Mouse (Mus musculus) midbrain, embryonic 11.5 days (tissue): ENCODE results near the gene Fam69b. TPM values are rescaled to one million over a fixed set of nuclear protein-coding genes. Genes with fewer than 3 reads are reported as not detected.
A peak's percentile ranks its signal among the peaks of the same experiment; 100 is the strongest.

Experiments
- microRNA counts: library from miRNA; unstranded; fragments of <30 nt; microRNA quantifications from one replicate; lab custom pipeline; 2015
- microRNA-seq: library from miRNA; unstranded; fragments of <30 nt; microRNA quantifications from one replicate; pipeline ENCODE4, GENCODE M21; 2017
- polyA plus RNA-seq: library from polyadenylated mRNA; unstranded; fragments of >200 nt; fragmentation: Nextera tagmentation; extraction: Ambion mirVana; gene quantifications from 2 replicates; pipeline ENCODE4 v1.2.1, GENCODE M21; 2014

Gene Fam69b
- polyA plus RNA-seq, 1 experiment from 2014 or later, result 47.4 TPM

MicroRNAs encoded within 50 kb of the gene (microRNA counts, 519-probe panel; counts per million panel counts)
- microRNA mmu-miR-126-3p (lab: Ali Mortazavi, UCI) (7,254 counts per million, percentile 94 among the panel's probes with 10 or more counts), microRNA mmu-miR-126-5p (lab: Ali Mortazavi, UCI) (5,066 counts per million, percentile 55 among the panel's probes with 10 or more counts)

Small RNA genes lying within 50 kb of the gene (microRNA-seq; reads per million reads assigned to microRNA genes)
- 0.57 reads per million for gene Mir126a
- not detected for gene Mir126b

Other genes starting within 250 kb of the Fam69b start
- gene Snapc4, start 247.8 kb upstream of the Fam69b start, polyA plus RNA-seq, result 22.3 and 22.5 TPM in 2 replicates
- gene Entr1, start 239.1 kb upstream of the Fam69b start, polyA plus RNA-seq, result 115 and 119 TPM in 2 replicates
- 110 and 118 TPM in 2 replicates for gene Pmpca, start 239.1 kb upstream of the Fam69b start, polyA plus RNA-seq
- gene Inpp5e, start 219.3 kb upstream of the Fam69b start, polyA plus RNA-seq, result 21.5 and 23.3 TPM in 2 replicates
- 28.2 and 29.8 TPM in 2 replicates for gene Sec16a, start 183.2 kb upstream of the Fam69b start, polyA plus RNA-seq
- 40.8 and 47.5 TPM in 2 replicates for gene Notch1, start 111.8 kb upstream of the Fam69b start, polyA plus RNA-seq
- gene Egfl7, start 48.4 kb upstream of the Fam69b start, polyA plus RNA-seq, result 52.6 and 58.3 TPM in 2 replicates
- not detected in 2 replicates for gene Gm20532, start 41.8 kb upstream of the Fam69b start, polyA plus RNA-seq
- 8.2 TPM in 2 replicates for gene Agpat2, start 24.0 kb upstream of the Fam69b start, polyA plus RNA-seq
- gene Lcn4, start 42.8 kb downstream of the Fam69b start, polyA plus RNA-seq, result not detected in 2 replicates
- not detected in 2 replicates for gene Abo, start 236.5 kb downstream of the Fam69b start, polyA plus RNA-seq